Mouse (Mus musculus) layer of hippocampus, adult 11-12 months (tissue): ENCODE data around the gene Palm2.

ENCODE experiments used
- DNase-seq: peaks from one replicate; pipeline ENCODE4 v3.0.0; 2022; ENCODE audit warnings: low spot score

The Palm2 gene

GRCm38 (mm10) chr4:57569069-57569355 lies 135.0 kb downstream of the Palm2 start:
- DNase-seq, result no peak

- DNase-seq, result no peak
These were observed 135.7 kb downstream of the Palm2 start for GRCm38 (mm10) chr4:57569711-57570110.

GRCm38 (mm10) chr4:57570229-57570628 lies 136.2 kb downstream of the Palm2 start:
- DNase-seq, result no peak

- DNase-seq, result no peak
These were observed 140.1 kb downstream of the Palm2 start for GRCm38 (mm10) chr4:57574181-57574580.

GRCm38 (mm10) chr4:57574646-57575045 lies 140.6 kb downstream of the Palm2 start:
- DNase-seq, result no peak

- DNase-seq, result no peak
These were observed 141.6 kb downstream of the Palm2 start for GRCm38 (mm10) chr4:57575686-57576085.

- no peak for DNase-seq
These were observed 142.0 kb downstream of the Palm2 start for GRCm38 (mm10) chr4:57576095-57576494.

DNA sequence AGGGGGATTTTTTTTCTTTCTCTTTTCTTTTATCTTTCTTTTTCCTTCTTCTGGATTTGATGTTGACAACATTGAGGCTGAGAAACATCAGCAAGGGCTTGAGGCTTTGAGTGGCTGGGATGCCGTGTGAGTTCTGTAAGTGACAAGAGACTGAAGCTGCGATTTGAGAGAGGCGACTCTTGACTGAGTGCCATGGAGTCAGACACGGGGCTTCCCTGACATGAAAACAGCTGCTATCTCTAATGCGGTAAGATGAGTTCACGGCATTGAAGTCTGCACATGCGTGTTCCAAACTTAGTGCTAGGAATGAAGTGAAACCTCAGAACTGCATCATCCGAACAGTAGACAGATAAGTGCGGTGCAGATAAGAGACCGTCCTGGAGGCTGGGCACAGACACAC lies 145.6 kb downstream of the Palm2 start:
- DNase-seq, result no peak

DNA sequence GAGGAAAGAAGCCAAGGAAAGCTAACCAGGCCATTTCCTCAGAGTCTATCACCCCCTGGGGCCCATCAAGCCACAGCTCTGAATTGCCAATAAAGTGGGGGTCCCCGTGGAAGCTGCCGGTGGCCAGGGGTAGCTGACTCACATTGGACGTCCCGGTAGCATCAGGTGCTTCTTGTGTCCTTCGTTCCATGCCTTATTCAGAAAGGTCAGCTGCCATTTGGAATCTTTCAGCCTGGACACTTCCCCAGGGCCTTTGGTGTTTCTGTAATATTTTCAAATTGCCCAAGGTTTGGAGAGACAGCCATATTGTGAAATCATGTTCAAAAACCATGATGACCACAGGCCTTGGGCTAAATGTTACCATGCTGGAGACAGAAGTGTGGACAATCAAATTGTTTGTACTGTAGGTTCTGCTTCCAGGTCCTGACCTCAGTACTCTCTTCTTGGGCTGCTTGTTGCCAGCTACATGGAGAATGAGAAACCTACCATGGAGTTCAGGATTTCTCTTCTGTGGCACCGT lies 151.3 kb downstream of the Palm2 start:
- DNase-seq, result no peak

DNA sequence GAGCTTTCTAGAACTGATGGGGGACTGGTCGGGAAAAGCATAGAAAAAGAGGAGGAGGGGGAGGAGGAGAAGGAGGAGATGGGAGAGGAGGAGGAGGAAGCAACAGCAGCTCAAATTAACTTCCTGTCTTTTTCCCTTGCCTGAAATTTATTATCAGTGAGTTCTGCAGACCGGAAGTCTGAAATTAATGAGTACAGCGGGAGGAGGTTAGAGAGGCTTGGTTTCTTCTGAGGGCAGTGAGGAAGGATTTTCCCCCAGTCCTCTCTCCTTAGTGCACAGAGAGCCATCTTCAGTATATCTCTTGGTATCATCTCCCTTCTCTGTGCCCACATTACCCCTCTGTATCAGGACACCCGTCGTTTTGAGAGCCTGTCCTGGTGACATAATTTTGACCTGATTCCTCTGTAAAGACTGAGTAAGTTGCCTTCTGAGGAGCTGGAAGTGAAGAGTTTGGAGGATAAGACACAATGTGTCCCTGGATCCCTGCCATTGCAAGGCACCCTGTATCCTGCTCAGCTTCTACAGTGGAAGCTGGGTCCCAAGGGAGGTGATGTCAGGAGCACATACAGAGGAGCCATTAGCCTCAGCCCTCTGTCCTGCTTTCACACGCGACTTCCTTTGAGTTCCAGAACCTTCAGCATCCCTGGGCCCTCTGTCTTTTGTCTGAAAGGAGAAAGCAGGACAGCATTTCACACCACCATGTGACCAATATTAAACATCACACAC lies 153.0 kb downstream of the Palm2 start:
- DNase-seq, result no peak

GRCm38 (mm10) chr4:57588356-57588755 lies 154.3 kb downstream of the Palm2 start:
- DNase-seq, result no peak

- no peak for DNase-seq
These were observed 158.7 kb downstream of the Palm2 start for GRCm38 (mm10) chr4:57592751-57593150.

DNA sequence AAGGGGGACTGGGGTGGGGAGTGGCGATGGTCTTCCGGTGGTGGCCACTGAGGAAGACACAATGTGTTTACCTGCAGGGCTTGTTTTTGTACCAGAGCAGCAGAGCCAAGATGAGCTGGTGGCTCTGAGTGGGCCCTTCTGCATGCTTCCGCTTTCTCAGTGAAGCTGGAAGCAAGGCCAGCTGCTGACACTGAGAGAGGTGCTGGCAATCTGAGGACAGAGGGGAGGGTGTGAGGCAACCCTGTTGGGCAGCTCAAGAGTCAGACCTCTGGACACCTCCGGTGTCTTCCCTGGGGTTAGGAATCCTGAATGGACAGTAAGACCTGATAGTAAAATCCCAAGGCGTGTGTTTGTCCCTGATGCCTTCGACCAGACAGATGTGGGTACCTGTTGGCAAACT lies 165.9 kb downstream of the Palm2 start:
- DNase-seq, result no peak

DNA sequence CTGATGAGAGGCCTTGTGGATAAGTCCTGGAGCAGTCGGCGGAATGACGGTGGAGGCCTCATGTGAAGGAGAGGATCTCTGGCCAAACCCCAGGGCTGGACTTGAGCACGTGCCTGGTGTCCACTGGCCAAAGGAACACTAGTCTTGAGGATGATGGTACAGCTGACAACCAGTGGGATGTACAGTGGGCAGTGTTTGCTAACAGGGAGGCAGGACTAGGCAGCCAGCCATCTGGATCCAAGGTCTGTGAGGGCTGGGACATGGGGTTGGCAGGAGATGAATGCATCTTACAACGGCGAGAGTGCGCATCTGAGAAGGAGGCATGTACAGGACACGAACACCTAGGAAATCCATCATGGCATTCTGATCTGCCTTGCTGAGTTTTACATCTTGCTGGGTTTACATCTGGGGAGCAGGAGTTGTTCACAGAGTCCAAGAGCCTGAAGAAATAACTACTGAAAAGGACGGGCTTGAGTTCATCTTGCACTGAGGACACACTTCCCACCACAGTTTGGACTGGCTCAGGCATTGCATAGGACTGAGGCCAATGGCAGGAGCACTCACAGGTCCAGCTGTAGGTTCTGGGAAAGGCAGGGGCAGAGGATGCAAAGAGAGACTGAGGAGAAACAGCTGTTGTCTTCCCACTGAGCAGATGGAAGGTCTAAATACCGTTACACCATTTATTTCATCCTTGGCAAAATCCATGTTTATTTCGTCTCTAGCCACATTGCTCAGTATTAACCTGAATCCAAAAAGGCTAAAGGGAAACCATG lies 166.8 kb downstream of the Palm2 start:
- DNase-seq, result no peak

DNA sequence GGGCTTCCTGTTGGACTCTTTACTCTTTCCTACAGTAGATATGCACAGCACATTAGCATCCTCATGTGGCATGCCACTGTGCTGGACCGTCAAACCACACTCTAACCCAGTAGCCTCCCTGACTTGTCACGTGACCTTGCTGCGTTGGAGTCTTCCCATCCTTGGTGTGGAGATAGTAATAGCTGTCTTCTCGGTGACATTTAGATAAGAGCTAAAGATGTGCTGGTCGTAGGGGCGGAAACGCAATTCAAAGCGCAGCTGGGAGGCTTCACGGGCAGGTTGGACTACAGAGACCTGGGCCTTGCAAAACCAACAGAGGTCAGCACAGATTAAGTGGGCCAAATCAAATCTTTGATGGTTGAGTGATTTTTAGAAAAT lies 167.4 kb downstream of the Palm2 start:
- DNase-seq, result no peak

GRCm38 (mm10) chr4:57601903-57602617 lies 168.0 kb downstream of the Palm2 start:
- no peak for DNase-seq

DNA sequence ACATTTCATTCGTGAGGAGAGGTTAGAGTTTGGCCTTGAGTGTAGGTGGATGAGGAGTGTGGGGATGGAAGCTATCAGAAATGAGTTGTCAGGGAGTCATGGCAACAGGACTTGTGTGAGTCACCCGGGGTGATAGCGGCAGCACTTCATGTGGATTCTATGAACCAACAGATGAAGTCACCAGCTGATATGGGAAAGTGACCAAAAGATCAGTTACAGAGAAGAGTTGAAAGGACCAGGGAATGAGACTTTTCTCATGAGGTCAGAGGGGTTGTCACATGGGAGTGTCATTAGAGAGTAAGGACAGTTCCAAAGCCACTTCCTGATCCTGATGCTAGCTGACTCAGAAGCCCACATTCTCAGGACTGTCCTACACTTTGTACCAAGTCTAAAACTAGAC lies 172.2 kb downstream of the Palm2 start:
- DNase-seq, result no peak

DNA sequence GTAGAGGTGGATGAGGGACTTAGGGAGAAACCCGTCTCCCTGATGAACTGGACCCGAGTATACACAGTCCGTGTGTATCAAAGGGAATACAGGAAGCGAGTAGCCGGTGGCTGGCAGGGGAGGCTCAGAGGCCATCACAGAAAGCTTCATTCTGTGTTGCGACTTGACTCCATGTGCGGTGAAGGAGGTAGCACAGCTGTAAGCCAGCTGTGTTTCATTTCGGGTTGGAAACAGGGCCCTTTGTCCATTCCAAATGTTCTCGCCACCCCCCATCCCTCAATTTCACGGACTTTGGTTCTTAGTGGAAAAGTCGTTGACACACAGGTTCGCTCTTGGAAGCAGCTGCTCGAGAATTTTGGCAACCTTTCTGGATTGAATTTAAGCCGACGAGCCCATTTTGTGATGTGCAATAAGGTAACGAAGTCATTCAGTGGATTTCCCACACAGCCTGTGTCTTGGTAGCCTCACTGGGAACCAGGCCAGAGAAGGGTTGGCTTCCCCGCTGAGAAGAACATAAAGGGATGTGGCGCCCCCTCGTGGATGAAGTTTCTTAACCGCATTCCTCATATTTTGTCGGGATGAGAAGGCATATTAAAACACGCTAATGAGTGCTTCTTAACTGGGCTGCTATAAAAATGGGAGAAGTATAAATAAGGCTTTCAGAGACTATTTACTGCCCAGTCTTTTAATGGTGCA lies 173.3 kb downstream of the Palm2 start:
- peak; percentile 94 for DNase-seq

DNA sequence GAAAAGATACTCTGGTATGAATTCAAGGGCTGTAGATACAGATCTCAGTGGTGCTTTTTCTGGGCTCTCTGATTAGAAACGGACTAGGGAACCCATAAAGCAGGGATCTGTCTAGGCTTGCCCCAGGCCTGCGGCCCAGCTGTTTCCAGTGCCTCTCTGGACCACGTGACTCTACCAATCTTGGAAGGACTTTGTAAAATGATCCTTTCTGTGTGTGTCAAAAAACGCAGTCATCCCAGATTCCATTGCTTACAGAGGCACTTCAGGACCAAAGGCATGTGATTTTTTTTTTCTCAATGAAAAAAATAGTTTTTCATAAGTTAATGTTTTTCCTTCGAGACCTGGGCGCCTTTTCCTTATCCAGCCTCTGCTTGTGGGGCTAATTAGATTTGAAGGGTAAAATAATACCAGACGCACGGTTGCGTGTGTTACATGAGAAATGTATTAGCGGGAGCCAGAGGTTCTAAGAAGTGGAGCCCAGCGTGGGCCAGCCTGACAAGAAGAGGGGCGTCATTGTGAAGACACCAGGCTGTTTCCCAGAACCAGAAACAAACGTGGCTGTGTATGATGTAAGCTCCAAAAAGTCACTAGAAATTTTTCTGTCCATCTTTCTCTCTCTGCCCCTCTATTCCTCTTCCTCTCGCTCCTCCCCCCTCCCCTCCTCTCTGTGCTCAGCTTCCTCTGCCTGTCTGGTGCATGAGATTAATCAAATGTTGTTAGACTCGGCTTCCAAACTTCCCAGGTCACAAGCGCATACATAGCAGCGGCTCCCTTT lies 177.4 kb downstream of the Palm2 start:
- DNase-seq, result no peak

DNA sequence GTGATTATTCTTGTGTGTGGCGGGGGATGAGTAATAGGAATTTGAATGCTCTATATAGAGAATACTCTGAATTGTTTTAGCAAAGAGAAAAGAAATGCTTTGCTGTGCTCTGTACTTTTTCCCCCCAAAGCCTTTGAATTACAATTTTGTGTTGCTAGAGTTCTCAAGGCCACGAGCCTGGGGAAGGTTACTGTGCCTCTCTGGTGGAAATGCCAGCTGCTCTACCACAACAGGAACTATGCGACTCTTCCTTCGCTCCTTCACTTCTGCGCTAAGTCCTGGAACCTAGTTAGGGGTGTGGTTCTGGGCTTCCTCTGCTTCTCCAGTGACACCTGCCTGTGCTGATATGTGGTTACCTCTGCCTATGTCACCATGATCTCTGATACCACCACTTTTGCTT lies 178.7 kb downstream of the Palm2 start:
- no peak for DNase-seq

DNA sequence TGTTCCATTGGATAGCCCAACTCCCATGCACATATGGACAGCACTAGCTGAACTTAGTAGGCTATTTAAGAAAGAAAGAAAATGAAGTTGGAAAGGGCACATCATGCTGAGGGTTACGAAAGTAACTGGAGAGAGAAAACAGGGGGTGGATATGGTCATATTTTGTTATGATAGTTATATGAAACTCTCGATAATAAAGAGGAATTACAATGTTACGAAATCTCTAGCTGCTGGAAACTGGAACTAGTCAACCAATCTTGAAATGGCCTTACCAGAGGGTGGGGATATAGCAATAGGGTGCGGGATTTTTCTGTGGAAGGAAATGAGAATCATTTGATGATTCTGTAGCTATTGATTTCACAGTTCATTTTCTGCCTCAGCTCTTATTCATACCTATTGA lies 180.6 kb downstream of the Palm2 start:
- no peak for DNase-seq

DNA sequence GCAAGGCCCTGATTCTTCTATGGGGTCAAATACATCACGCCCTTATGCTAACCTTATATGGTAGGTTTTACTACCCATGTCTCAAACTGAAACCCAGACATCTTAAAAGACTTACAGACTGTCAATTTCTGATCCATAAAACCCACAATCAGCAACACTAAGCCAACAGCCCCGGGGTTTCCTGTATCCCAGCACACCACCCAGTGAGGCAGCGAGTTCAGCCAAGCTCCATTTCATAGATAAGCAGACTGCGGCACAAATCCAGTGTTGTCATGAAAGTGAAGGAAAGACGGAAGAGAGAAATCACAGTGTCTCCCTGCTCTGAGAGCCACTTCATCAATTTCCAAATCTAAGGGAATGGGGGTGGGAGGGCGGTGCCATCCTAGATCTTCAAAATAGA lies 184.7 kb downstream of the Palm2 start:
- no peak for DNase-seq
